9 mouse cellular contexts compared by ENCODE assay signal in the genomic region with DNA sequence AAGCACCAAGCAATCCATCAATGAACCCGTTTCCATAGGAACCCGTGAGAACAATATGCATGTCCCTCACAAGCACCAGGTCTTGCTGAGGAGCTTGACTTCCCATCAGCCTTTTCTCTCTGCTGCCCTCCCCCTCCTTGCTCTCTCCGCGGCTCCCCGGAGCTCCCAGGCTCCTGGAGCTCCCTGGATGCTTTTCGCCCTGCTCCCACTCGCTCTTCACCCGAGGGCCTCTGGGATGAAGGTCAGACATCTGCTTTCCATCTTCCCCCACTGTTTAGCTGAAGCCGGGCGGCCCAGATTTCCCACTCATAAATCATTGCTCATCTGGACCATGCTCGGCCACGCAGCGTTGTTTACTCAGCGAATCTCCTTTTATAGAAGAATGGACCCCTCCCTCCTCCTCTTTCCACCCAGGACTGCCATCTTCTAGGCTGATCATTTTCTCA.
DNase-seq lines count a peak whose midpoint lies in the region; ATAC-seq and TF ChIP-seq lines count a peak whose summit lies in the region.
"Had no signal": no experiment of that assay in that cellular context is flagged by ENCODE, and none has a peak within 500 bp of the region (broad histone marks: within the 10 kb centered on the region; RNA-seq: fewer than 3 reads in every experiment).

No protein-coding gene starts in this region.

- H3K9me3 ChIP-seq in forebrain, embryonic 13.5 days (replicated peaks): no peaks in the 10 kb centered on the region
- H3K9me3 ChIP-seq in heart, postnatal 0 days (replicated peaks; ENCODE audit: control insufficient read depth, low read length): no peaks in the 10 kb centered on the region
- H3K9me3 ChIP-seq in lung, embryonic 16.5 days (ENCODE audit: control insufficient read depth, low read length): no peaks in the 10 kb centered on the region

- 6% methylated on average over 14 of the region's 14 CpGs for WGBS in forebrain, embryonic 13.5 days
- 16% methylated on average over 14 of the region's 14 CpGs for WGBS in heart, postnatal 0 days
- WGBS in lung, embryonic 16.5 days: 6% methylated on average over 14 of the region's 14 CpGs

- peak overlapping the region; percentile 64 for H3K4me2 ChIP-seq in forebrain, embryonic 13.5 days
- H3K4me2 ChIP-seq in heart, postnatal 0 days (ENCODE audit: low read depth, low read length): peak overlapping the region; percentile 45; the same call in 1 of the 2 replicates
- H3K4me2 ChIP-seq in lung, embryonic 16.5 days (ENCODE audit: low read depth, low read length): peak overlapping the region; percentile 48

- peak overlapping the region; percentile 86 for H3K27ac ChIP-seq in forebrain, embryonic 13.5 days
- no peak overlapping the region for H3K27ac ChIP-seq in heart, postnatal 0 days (ENCODE audit: low read depth)
- peak overlapping the region; percentile 78 for H3K27ac ChIP-seq in lung, embryonic 16.5 days (ENCODE audit: low read length)

- peak overlapping the region; percentile 67 for H3K9ac ChIP-seq in forebrain, embryonic 13.5 days
- H3K9ac ChIP-seq in heart, postnatal 0 days (replicated peaks; ENCODE audit: low read depth, low read length): peak overlapping the region; percentile 8; the same call in 1 of the 2 replicates
- peak overlapping the region; percentile 53 for H3K9ac ChIP-seq in lung, embryonic 16.5 days (ENCODE audit: low read length)

- H3K27me3 ChIP-seq in forebrain, embryonic 13.5 days: no peaks in the 10 kb centered on the region
- H3K27me3 ChIP-seq in heart, postnatal 0 days (ENCODE audit: control insufficient read depth, insufficient read depth, low read length): no peaks in the 10 kb centered on the region
- no peaks in the 10 kb centered on the region for H3K27me3 ChIP-seq in lung, embryonic 16.5 days (ENCODE audit: control insufficient read depth, insufficient read depth, low read depth, low read length)

- ATAC-seq in forebrain, embryonic 13.5 days: peak; percentile 95
- ATAC-seq in heart, postnatal 0 days (ENCODE audit: insufficient read depth, low read depth): no peak
- peak; percentile 92 for ATAC-seq in lung, embryonic 16.5 days (ENCODE audit: low read depth)
- no peak for ATAC-seq in CD4-positive, CD25-positive, alpha-beta regulatory T cell, adult 4 months

- H3K4me1 ChIP-seq in forebrain, embryonic 13.5 days: peaks cover 15% of the 10 kb centered on the region
- H3K4me1 ChIP-seq in heart, postnatal 0 days (ENCODE audit: control insufficient read depth, insufficient read depth): peaks cover 7% of the 10 kb centered on the region; the same call in 1 of the 2 replicates
- H3K4me1 ChIP-seq in lung, embryonic 16.5 days (replicated peaks; ENCODE audit: control insufficient read depth, insufficient read depth, low read length): peaks cover 12% of the 10 kb centered on the region; the same call in 1 of the 2 replicates

- TF ChIP-seq CTCF in heart, postnatal 0 days (IDR thresholded peaks at IDR 0.05; ENCODE audit: low read depth): no peak

- no peak for TF ChIP-seq EP300 in heart, postnatal 0 days (IDR thresholded peaks at IDR 0.05; ENCODE audit: low read depth)

- H3K4me3 ChIP-seq in forebrain, embryonic 13.5 days: peak overlapping the region; percentile 36
- no peak overlapping the region for H3K4me3 ChIP-seq in heart, postnatal 0 days (ENCODE audit: low read depth, low read length)
- peak overlapping the region; percentile 24 for H3K4me3 ChIP-seq in lung, embryonic 16.5 days (ENCODE audit: low read length)
- H3K4me3 ChIP-seq: erythroblast, embryonic 14.5 days had no signal

- peak; percentile 15 to 18 for DNase-seq in cerebellum, postnatal 25 days
- no peak for DNase-seq in cerebellum, adult 18-20 months
- DNase-seq in heart, postnatal 0 days (ENCODE audit: low spot score): no peak
- peak; percentile 83 for DNase-seq in kidney, postnatal 10 days
- peak; percentile 8 for DNase-seq in retina, adult 2 months (ENCODE audit: low read depth, low spot score)

- no peaks in the 10 kb centered on the region for H3K36me3 ChIP-seq in forebrain, embryonic 13.5 days (ENCODE audit: poor library complexity, severe bottlenecking)
- no peaks in the 10 kb centered on the region for H3K36me3 ChIP-seq in heart, postnatal 0 days (replicated peaks; ENCODE audit: control insufficient read depth, insufficient read depth, low read length)
- H3K36me3 ChIP-seq in lung, embryonic 16.5 days (ENCODE audit: control insufficient read depth, insufficient read depth, low read length): no peaks in the 10 kb centered on the region

Comparison
In these comparisons a context has a peak if more than half of its experiments do, and no peak if none do; other contexts are left out.
1. DNase-seq: peak in cerebellum, postnatal 25 days (2 of 2), kidney, postnatal 10 days (single experiment) and retina, adult 2 months (single experiment); none in cerebellum, adult 18-20 months (0 of 2) and heart, postnatal 0 days (single experiment).
2. ATAC-seq: peak in forebrain, embryonic 13.5 days (single experiment) and lung, embryonic 16.5 days (single experiment); none in heart, postnatal 0 days (single experiment) and CD4-positive, CD25-positive, alpha-beta regulatory T cell, adult 4 months (single experiment).
3. H3K9ac ChIP-seq: peak in every context shown above with its lines; median percentile 67 in forebrain, embryonic 13.5 days; 53 in lung, embryonic 16.5 days; 8 in heart, postnatal 0 days.
4. Peak in every context shown above with its lines, with median percentiles within 50 percentile points of each other: H3K4me2 ChIP-seq.